Mouse (Mus musculus) kidney, postnatal 0 days (tissue): ENCODE results near the gene Klhdc8a. TPM values are rescaled to one million over a fixed set of nuclear protein-coding genes. Genes with fewer than 3 reads are reported as not detected.

Source experiments
- ATAC-seq: fragments of 200-750 bp; cut with Nextera tagmentation; replicated peaks from 2 replicates; pipeline ENCODE4 v1.8.0; 2017; ENCODE audit warnings: low read depth, moderate number of reproducible peaks, moderate TSS enrichment, moderate library complexity; ENCODE audit not compliant: low FRiP score
- DNase-seq: peaks from one replicate; pipeline ENCODE4 v3.0.0-alpha.2; 2016; ENCODE audit warnings: low spot score
- H3K27ac ChIP-seq: fragments of 300-500 bp; sonication (generic); 2 replicates; pipeline ENCODE4 v1.5.1; 2014; ENCODE audit warnings: mild to moderate bottlenecking
- H3K27me3 ChIP-seq: fragments of 300-500 bp; sonication (generic); 2 replicates; pipeline ENCODE4 v1.6.1; 2014; ENCODE audit warnings: low read length, mixed read lengths; ENCODE audit not compliant: insufficient read depth
- H3K36me3 ChIP-seq: fragments of 300-500 bp; sonication (generic); 2 replicates; pipeline ENCODE4 v1.6.1; 2014; ENCODE audit warnings: low read length, mixed read lengths; ENCODE audit not compliant: insufficient read depth
- H3K4me1 ChIP-seq: fragments of 300-500 bp; sonication (generic); replicated peaks from 2 replicates; pipeline ENCODE4 v1.6.1; 2014; ENCODE audit warnings: antibody characterized with exemption, low read length, mixed read lengths; ENCODE audit not compliant: insufficient read depth
- H3K4me2 ChIP-seq: fragments of 300-500 bp; sonication (generic); 2 replicates; pipeline ENCODE4 v1.6.1; 2014; ENCODE audit warnings: mild to moderate bottlenecking, low read length, moderate library complexity, mixed read lengths
- H3K4me3 ChIP-seq: fragments of 300-500 bp; sonication (generic); replicated peaks from 2 replicates; pipeline ENCODE4 v1.5.1; 2014; ENCODE audit warnings: low read depth, low read length
- H3K9ac ChIP-seq: fragments of 300-500 bp; sonication (generic); 2 replicates; pipeline ENCODE4 v1.6.1; 2014; ENCODE audit warnings: low read depth, low read length
- H3K9me3 ChIP-seq: fragments of 300-500 bp; sonication (generic); replicated peaks from 2 replicates; pipeline ENCODE4 v1.6.1; 2016; ENCODE audit warnings: low read length, inconsistent platforms, mixed read lengths
- CTCF ChIP-seq: IDR thresholded peaks from 2 replicates; pipeline ENCODE4 v1.5.1; 2016; ENCODE audit warnings: antibody characterized with exemption, low read depth, mild to moderate bottlenecking, moderate library complexity
- WGBS: fragments of 180-500 bp; shearing (Covaris S2); extraction: QIAGEN DNeasy Blood & Tissue Kit; methylation state at CpG from one replicate; pipeline ENCODE4 v1.1.7; 2014; 5-methylcytosine and 5-hydroxymethylcytosine counted together
- polyA plus RNA-seq: library from polyadenylated mRNA; unstranded; fragments of >200 nt; fragmentation: Nextera tagmentation; extraction: Ambion mirVana; gene quantifications from 2 replicates; pipeline ENCODE4 v1.2.1, GENCODE M21; 2015

The Klhdc8a gene
- polyA plus RNA-seq, 1 experiment from 2014 or later = 5.0 TPM

GRCm38 (mm10) chr1:132295506-132295905, 2.9 kb upstream of the Klhdc8a start:
- Histone ChIP-seq H3K4me3 (no peak overlapping the region), H3K27me3 (peaks cover 9% of the 10 kb centered on the region; the same call in 1 of the 2 replicates), H3K36me3 (no peaks in the 10 kb centered on the region), H3K9me3 (no peaks in the 10 kb centered on the region), H3K4me1 (peaks cover 21% of the 10 kb centered on the region), H3K27ac (no peak overlapping the region), H3K9ac (no peak overlapping the region), H3K4me2 (no peak overlapping the region)
- no peak for DNase-seq
- WGBS = 74% methylated on average over 7 of the region's 7 CpGs
- ATAC-seq = no peak
- no peak for TF ChIP-seq CTCF

- Histone ChIP-seq H3K27me3 (peaks cover 9% of the 10 kb centered on the region; the same call in 1 of the 2 replicates), H3K4me1 (peaks cover 20% of the 10 kb centered on the region), H3K9me3 (no peaks in the 10 kb centered on the region), H3K4me2 (no peak overlapping the region), H3K9ac (no peak overlapping the region), H3K27ac (no peak overlapping the region), H3K4me3 (no peak overlapping the region), H3K36me3 (no peaks in the 10 kb centered on the region)
- ATAC-seq (no peak), DNase-seq (no peak)
- 77% methylated on average over 3 of the region's 3 CpGs for WGBS
- TF ChIP-seq CTCF = no peak
Observed at GRCm38 (mm10) chr1:132296051-132296450, 2.4 kb upstream of the Klhdc8a start.

GRCm38 (mm10) chr1:132298801-132299464, 507 bp downstream of the Klhdc8a start:
- 2% methylated on average over 50 of the region's 71 CpGs for WGBS
- DNase-seq (no peak), ATAC-seq (peak; percentile 76)
- H3K27me3 ChIP-seq = peaks cover 9% of the 10 kb centered on the region; the same call in 1 of the 2 replicates
- no peak for TF ChIP-seq CTCF
- peak overlapping the region; percentile 66 for H3K27ac ChIP-seq
- no peaks in the 10 kb centered on the region for H3K36me3 ChIP-seq
- peaks cover 4% of the 10 kb centered on the region for H3K4me1 ChIP-seq
- peak overlapping the region; percentile 66 for H3K9ac ChIP-seq
- H3K4me2 ChIP-seq = peak overlapping the region; percentile 97
- peak overlapping the region; percentile 55 for H3K4me3 ChIP-seq
- H3K9me3 ChIP-seq = no peaks in the 10 kb centered on the region

GRCm38 (mm10) chr1:132299744-132300143, 1.3 kb downstream of the Klhdc8a start:
- no peak overlapping the region for H3K4me3 ChIP-seq
- WGBS = 75% methylated on average over 5 of the region's 5 CpGs
- ATAC-seq (no peak), DNase-seq (no peak)
- H3K27ac ChIP-seq = no peak overlapping the region
- H3K36me3 ChIP-seq = no peaks in the 10 kb centered on the region
- peak overlapping the region; percentile 97 for H3K4me2 ChIP-seq
- no peak for TF ChIP-seq CTCF
- H3K9ac ChIP-seq = no peak overlapping the region
- H3K27me3 ChIP-seq = peaks cover 9% of the 10 kb centered on the region; the same call in 1 of the 2 replicates
- H3K9me3 ChIP-seq = no peaks in the 10 kb centered on the region
- H3K4me1 ChIP-seq = peaks cover 4% of the 10 kb centered on the region

GRCm38 (mm10) chr1:132301242-132301641, 2.8 kb downstream of the Klhdc8a start:
- no peak for TF ChIP-seq CTCF
- H3K9me3 ChIP-seq = no peaks in the 10 kb centered on the region
- H3K27ac ChIP-seq = no peak overlapping the region
- no peak overlapping the region for H3K9ac ChIP-seq
- DNase-seq (no peak), ATAC-seq (no peak)
- no peaks in the 10 kb centered on the region for H3K36me3 ChIP-seq
- peaks cover 4% of the 10 kb centered on the region for H3K4me1 ChIP-seq
- H3K27me3 ChIP-seq = peaks cover 9% of the 10 kb centered on the region; the same call in 1 of the 2 replicates
- WGBS = 83% methylated on average over 5 of the region's 5 CpGs
- H3K4me3 ChIP-seq = no peak overlapping the region
- H3K4me2 ChIP-seq = no peak overlapping the region

GRCm38 (mm10) chr1:132302341-132302866, 4.0 kb downstream of the Klhdc8a start:
- no peaks in the 10 kb centered on the region for H3K36me3 ChIP-seq
- peaks cover 4% of the 10 kb centered on the region for H3K4me1 ChIP-seq
- no peaks in the 10 kb centered on the region for H3K9me3 ChIP-seq
- peaks cover 9% of the 10 kb centered on the region; the same call in 1 of the 2 replicates for H3K27me3 ChIP-seq
- no peak for DNase-seq
- no peak for TF ChIP-seq CTCF
- no peak overlapping the region for H3K4me2 ChIP-seq
- no peak overlapping the region for H3K27ac ChIP-seq
- 86% methylated on average over 9 of the region's 9 CpGs for WGBS
- H3K4me3 ChIP-seq = no peak overlapping the region
- ATAC-seq = no peak
- no peak overlapping the region for H3K9ac ChIP-seq
